Mouse (Mus musculus): ENCODE data around the gene Slc6a6.

Gene Slc6a6

DNA sequence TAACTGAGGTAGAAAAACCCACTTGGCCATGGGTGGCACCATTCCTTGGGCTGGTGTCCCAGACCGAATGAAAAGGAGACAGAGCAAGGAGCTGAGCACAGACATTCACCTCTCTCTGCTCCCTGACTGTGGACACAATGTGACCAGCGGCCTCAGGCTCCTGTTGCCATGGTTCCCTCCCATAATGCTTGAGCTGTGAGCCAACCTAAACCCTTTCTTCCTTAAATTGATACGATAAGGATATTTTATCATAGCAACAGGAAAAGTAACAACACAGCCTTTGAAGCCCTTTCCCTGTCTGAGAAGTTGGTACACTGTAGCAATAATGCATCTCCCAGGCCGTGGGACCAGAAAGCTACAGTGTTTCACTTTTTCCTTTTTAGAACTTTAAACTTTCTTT lies 14.6 kb upstream of the Slc6a6 start:
- DNase-seq (ENCODE audit: low spot score in 2 of 2), result no peak

DNA sequence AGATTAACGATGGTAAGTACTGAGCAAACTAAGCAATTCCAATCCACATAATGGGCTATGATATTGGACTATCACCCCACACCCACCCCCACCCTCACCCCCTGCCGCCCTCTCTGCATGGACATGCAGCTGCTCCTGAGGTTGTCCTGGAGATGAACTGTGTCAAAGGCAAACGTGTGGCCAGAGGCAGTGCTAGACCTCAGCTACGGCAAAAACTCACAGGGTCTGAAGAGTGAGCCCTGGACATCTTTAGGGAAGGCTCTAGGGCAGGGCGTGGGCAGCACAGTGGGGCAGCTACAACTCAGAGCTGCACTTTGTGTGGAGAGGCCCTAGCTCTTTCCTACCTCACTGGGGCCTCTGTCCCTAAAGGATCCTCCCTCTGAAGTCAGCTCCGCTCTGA lies 13.6 kb upstream of the Slc6a6 start:
- DNase-seq (ENCODE audit: low spot score in 2 of 2), result no peak

DNA sequence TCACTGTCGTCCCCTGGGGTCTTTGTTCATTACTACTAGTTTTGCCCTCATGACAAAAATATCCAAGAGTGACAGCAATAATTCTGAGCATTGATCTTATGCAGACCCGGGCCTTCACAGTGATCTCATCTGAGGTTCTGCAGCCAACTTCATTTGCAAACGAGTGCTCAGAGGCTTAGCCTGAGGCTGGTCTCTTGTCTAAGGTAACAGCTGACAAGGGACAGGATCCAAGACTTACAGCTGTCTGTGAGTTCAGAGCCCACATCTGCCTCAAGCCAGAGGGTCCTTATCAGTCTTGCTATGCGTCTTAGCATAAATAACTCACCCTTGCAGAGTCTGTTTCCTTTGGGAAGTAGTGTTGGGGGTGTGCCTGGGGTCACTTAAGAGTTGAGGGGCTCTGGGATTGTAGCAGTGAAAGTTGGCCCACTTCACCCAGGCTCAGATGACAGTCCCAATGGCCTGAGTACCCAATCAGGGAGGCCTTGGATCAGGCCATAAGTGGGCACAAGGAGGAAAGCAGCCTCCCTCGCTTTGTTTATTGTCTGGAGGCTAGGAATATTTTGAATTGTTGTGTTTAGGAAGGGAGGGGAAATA lies 9.0 kb upstream of the Slc6a6 start:
- DNase-seq (ENCODE audit: low spot score in 2 of 2), result no peak

DNA sequence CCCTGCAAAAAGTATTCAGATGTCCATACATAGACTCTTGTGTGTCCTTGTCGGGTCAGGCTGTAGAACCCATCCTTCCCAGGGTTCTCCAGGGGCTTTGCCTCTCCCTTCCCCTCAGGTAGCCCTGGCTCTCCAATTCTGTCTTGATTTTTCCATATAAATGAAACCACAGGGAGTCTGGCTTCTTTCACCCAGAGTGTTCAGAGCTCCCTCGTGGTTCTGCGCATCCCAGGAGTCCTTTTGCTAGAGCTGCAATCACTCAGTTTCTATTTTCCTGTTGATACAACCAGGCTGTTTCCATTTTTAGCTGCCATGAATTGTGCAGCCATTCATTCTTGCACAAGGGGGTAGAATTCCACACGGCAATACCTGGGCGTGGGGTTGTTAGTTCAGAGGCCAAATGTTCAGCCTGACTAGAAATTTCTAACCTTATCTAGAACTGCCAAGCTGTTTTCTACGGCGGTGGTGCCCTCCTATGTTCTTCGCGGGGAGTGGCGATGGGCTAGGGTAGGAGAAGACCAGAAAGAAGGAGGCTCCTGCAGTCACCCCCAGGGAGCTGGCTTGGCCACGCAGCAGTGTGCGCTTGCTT lies 5.3 kb upstream of the Slc6a6 start:
- DNase-seq (ENCODE audit: low spot score in 2 of 2), result no peak

DNA sequence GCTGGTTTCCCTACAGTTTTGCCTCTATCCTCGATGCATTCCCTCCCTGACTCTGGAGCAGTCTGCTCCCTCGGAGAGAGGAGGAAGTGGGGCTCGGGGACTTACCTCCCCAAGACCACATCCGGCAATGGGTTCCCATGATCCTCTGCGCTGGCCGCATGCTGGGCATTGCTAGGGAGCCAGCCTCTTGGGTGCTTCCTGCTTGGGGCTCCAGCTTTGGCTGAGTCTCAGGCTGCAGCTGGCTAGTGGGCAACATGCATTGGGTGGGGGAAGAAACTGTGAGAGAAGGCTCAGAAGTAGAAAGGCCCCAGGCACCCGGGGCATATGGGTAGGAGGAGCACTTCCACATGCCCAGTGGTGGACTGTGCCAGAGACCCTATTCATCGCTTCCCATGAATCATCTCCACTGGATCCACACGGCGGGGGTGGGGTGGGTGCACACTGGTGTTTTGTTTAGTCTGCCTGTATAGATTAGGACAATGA lies 4.7 kb upstream of the Slc6a6 start:
- no peak for DNase-seq (ENCODE audit: low spot score in 2 of 2)

DNA sequence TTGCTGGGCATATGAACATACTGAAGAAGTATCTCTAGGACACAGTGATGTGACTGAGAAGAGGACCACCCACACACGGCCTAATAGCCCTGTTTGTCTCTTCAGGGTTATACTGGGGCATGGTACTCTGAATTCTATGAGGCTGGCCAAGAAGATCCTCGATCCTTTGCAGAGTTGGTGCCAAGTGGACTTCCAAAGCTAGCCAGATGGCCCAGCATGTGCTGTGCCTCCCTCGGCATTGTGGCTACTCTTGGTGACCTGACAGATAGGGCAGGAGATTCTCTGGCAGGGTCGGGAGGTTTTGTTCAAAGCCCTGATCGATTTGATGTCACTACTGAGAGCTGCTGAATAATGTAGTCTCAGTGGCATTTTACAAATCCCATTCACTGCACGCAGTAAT lies 4.1 kb upstream of the Slc6a6 start:
- DNase-seq (ENCODE audit: low spot score in 2 of 2), result no peak

DNA sequence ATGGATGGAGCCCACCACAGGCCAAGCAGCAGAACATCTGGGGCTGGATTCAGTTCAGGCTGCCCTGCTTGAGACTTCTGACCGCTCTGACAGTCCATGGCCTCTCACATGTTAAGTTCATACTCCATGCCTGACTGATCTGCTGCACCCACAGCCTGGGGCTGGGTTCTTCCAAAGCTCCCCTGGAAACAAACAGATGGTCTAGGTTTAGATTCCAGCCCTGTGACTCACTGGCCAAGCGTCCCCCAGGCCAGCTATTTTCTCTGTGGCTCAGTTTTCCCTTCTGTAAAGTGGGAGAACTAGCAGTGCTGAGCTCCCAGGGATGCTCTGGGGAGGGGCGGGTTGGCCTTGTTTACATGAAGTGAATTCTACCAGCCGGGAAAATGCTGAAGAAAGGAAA lies 2.0 kb upstream of the Slc6a6 start:
- no peak for DNase-seq (ENCODE audit: low spot score in 2 of 2)

DNA sequence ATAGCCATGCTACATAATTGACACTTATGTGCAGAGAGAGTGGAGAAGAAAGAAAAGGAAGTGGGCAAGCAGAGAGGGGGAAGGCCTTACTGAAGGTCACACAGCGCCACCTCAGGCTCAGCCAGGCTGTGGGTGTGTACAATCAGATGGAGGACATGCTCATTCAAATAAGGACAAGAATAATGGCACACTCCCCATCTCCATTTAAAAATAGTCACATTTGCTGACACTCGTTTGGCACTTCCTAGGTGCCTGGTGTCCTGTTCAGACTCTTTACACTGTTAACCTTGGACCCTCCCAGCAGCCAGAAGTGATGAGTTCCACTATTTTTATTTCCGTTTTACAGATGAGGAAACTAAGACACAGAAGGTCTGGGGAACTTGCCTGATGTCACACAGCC lies 732 bp upstream of the Slc6a6 start:
- DNase-seq (ENCODE audit: low spot score in 2 of 2), result no peak

DNA sequence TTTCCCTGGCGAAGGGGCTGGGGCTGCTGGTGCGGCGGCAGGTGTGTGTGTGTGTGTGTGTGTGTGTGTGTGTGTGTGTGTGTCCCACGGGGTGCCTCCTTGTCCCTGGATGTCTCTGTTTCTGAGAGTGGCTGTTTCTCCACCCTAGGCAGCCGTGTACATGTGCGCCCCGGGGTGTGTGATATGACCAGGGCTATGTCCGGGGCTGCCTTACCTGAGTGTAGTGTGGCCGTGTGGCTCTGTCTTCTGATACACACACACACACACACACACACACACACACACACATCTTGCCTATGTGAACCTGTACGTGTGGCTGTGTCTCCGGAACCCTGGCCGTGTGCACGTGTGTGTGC lies 599 bp downstream of the Slc6a6 start:
- DNase-seq (ENCODE audit: low spot score in 2 of 2), result no peak

DNA sequence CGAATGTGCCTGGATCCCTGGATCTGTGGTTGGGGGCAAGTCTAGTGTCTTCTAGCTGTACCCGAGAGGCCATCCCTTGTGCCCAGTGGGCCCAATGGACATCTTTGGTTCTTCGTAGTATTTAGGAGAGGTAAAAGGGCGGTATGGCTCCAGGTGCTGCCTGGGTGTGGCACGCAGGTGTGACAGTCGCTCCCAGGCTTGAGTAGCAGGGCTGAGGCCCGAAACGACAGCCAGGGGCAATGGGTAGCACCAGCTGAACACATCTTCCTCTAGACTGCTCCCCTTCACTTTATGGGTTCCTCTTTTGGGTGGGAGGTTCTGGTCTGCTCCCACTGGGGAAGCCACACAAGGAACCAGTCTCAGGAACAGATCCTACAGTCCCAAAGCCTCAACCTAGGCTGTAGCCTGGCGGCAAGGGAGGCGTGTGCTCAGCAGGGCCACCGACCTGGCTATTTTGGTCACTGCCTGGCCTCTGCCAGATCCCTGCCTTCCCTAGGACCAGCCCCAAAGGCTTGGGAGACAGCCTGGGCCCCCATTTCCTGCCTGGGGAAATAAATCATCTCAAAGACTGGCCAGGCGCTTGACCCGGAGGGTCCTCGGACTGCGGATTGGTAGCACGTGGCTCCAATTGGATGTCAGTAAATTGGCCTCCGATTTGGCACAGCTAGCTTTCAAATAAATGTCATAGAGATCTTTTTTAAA lies 1.1 kb downstream of the Slc6a6 start:
- no peak for DNase-seq (ENCODE audit: low spot score in 2 of 2)

DNA sequence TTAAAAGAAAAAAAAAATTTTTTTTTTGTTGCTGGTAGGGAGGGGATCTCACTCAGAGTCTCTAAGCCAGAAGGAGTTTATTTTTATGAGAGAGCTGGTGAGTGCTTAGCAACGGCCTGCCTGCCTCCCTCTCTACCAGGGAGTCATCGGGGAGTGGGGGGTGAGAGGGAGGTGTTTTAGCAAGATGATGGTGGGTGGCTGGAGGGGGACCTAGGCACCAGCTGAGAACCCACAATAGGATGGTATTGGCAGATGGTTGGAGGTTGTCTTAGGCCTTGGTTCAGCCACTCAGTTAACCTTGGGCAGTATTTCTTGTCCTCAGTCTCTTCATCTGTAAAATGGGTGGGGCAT lies 1.7 kb downstream of the Slc6a6 start:
- no peak for DNase-seq (ENCODE audit: low spot score in 2 of 2)

DNA sequence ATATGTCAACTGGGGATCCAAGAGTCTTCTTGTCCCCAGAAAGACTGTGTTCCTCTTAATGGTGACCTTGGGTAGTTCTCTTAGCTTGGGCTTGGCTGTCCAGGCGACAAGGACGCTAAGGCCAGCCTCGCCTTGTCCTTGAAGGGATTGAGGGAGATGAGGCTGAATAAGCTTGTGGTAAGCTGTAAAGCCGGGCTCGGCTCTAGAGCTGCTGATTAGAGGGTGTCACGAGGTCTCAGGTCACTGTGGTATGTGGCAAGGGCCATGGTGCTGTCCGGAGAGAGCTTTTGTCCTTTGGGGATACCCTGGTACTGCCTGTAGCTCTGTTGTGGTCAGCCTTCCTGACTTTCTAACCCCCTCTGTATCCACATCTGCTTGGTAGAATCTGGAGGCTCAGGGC lies 2.0 kb downstream of the Slc6a6 start:
- no peak for DNase-seq (ENCODE audit: low spot score in 2 of 2)

DNA sequence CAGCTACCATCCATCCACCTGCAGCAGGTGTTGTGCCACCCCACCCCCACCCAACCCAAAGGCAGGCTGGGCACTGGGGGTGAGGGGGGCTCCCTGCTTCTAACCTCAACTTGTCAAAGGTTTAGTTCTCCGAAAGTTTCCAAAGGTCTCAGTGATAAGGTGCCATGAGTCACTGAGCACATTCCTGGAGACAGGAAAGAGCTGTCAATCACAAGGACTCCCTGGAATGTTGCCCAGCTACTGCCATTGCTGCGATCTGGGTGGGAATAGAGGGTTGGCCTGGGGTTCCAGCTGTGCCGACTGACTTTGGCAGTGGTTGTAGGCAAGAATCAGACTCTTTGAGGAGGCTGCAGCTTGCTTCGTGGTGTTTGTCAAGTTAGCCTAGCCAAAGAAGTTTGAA lies 2.7 kb downstream of the Slc6a6 start:
- no peak for DNase-seq (ENCODE audit: low spot score in 2 of 2)

DNA sequence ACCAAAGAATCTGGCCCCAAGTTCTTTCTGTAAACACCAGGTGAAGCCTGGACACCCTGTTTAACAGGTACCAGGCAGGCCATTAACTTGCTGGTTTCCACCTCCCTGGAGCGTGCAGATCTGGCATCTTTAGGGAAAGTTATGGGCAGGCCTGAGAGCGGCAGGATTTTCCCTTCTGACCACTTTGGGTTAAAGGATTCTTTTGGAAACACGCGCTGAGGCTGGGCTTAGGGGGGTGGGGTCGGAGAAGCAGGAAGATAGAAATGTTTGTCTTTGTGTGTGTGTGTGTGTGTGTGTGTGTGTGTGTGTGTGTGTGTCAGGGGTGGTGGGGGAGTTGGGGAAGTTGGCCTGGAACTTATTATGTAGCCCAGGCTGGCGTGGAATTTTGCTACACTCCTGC lies 4.2 kb downstream of the Slc6a6 start:
- DNase-seq (ENCODE audit: low spot score in 2 of 2), result no peak

DNA sequence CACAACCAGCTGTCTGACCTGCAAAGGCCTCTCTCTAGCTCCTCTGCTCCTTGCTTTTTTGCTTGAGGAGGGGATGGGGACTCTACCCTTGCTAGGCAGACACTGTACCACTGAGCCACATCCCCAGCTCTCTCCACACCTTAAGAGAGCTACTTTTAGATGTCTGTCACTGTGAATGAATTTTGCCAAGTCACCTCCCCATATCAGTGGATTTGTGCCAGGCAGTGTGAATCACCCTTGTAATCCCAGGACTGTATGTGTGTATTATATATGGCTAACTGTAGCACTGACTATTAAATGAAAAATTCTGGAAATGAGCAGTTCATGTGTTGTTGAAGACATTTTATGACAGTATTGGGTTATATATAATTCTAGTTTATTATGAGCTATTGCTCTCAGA lies 5.4 kb downstream of the Slc6a6 start:
- DNase-seq (ENCODE audit: low spot score in 2 of 2), result no peak

DNA sequence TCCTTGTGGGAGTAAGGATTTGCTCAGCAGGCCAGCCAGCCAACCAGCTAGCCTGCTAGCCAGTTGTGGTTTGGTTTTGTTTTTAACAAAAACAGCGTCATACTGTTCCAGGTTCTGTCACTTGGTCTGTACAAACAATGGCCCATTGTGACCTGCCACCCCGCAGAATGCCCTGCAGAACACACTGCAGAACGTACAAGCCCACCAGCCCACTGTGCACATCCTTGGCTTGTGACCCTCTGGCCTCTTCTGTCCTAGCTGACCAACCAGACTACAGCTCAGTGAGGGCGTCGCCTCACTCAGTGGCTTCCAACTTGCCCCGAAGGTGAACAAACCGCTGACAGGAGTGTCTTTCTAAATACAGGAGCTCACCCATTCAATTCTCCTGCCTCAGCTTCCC lies 6.4 kb downstream of the Slc6a6 start:
- no peak for DNase-seq (ENCODE audit: low spot score in 2 of 2)

DNA sequence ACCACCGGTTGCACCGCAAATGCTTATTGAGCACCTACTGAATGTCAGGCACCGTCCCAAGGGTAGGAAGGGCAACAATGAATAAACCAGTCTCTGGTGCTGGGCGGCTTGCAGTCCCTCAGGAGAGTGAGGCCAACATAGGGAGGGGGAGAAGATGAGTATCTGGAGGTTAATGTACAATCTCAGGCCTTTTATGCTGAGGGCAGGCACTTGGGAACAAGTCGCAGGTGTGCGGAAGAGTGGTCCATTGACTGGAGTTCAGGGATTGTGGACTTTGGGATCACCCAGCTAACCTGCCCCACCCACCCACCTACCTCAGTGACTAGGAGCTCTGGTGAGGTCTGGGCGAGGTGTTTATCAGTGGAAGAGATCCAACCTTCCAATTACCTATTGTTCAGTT lies 6.8 kb downstream of the Slc6a6 start:
- DNase-seq (ENCODE audit: low spot score in 2 of 2), result no peak

DNA sequence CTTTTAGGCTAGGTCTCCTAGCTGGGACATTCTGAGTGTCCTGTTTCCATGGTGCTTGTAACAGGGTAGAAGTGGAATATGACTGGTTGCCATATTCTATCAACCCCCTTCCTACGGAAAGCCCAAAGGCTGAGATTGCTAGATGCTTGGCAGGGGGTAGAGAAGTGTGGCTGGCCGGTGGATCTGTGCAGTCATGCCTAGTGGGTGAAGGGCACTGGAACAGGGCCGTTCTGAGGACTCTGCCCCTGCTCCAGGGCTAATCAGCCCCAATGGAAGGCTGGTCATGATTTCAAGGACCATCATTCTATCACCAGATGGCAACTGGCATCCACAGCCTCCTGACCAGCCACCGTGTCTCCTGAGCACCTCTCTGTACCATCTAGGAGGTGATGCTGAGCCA lies 7.7 kb downstream of the Slc6a6 start:
- DNase-seq (ENCODE audit: low spot score in 2 of 2), result no peak

DNA sequence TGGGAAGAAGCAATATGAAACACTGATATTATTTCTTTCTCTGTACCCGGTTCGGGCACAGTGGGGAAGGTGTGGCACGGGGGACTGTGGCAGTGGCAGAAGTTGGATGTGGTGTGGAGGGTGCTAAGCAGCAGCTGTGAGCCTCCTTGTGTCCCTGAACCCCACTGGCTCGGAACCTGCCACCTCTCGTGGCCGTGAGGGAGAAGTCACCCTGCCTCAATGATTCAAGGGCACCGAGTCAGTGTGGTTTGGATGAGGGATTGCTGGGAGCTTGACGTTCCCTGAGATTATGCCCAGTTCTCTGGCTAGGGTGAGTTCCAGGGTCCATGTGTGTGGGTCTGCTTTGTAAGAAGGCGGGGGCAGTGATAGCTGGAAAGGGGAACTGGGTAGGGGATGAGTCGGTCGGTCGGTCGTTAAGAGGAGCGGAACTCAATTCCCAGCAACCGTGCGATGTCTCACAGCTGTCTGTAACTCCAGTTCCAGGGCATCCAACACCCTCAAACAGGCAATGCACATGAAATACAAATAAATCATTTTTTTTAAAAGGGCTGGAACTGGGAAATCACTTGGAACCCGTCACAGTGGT lies 9.5 kb downstream of the Slc6a6 start:
- DNase-seq (ENCODE audit: low spot score in 2 of 2), result no peak

DNA sequence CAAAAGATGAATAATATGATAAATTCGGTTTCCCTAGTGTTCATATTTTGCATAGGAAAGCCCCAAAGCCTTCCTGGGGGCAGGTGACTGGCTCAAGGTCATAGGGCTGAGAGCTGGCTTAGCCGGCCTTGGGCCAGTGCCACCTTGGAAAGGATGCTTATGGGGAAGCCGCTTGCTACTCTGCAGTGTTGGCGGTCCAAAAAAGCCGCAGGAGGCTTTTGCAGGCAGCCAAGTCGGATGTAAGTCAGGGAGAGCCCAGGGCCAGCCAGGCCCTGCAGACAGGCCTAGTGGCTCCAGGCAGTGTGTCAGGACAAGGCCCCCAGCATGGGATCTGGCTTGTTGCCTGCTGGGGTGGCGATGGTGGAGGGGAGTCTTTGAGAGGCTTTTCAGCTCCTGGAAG lies 10.8 kb downstream of the Slc6a6 start:
- DNase-seq (ENCODE audit: low spot score in 2 of 2), result no peak

DNA sequence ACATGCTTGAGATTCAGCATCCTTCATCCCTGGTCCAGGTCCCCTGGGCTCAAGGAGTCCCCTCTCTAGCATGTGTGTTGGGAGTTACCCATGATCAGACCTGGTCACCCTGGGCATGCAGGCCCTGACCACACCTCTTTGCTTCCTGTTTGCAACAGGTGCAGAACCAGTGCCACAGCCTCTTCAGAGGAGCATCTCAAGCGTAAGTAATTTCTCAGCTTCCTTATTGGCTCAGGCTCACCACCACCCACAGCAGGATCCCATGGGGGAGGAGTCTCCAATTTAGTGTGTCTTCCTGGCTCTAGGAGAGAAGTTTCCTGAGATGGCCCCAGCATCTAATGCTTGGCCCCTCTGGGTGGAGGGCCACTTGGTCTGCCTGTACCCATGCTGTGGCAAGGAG lies 15.0 kb downstream of the Slc6a6 start:
- DNase-seq (ENCODE audit: low spot score in 2 of 2), result no peak

DNA sequence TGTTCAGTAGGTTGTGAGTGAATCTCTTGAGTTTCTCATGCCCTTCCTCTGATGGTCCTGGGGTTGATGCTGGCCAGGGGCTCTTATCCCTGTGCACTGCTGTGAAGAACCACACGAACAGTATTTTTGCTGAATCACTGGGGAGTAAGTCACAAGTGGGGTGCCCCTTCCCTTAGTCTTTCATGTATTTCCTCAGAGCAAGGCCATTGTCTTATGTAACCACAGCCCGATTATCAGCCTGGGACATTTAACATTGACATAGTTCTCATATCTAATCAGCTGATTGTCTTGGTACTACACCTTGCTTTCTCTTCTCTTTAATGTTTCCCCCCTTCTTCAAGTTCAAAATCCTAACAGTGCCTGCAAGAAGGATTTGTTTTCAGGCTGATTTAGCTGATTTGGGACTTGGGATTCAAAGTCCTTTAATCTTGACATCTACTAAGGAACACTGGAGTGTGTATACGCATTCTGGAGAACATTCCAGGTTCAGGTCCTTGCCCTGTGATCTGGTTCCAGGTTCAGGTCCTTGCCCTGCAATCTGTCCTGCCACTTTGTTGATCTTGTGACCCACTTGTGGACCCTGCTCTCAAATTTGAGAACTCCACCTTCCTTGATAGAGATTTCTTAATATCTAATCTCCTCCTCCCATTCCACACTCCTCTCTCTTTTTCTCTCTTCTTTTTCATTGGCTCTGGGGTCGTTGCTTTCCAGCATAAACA lies 15.8 kb downstream of the Slc6a6 start:
- no peak for DNase-seq (ENCODE audit: low spot score in 2 of 2)
